Mouse (Mus musculus) embryonic facial prominence, embryonic 14.5 days (tissue): ENCODE measurements at regions not wholly inside any gene's neighbourhood (a gene's known extent, or its start where the extent isn't known, plus 50 kb on each side); places are given as distances from the start of the nearest gene placed in this dataset.
A peak's percentile ranks its signal among the peaks of the same experiment; 100 is the strongest.

Experiments used
- ATAC-seq: fragments of 200-750 bp; cut with Nextera tagmentation; 2 replicates; pipeline ENCODE4 v1.8.0; 2017; ENCODE audit warnings: low read depth, moderate number of reproducible peaks, moderate TSS enrichment
- DNase-seq: peaks from one replicate; pipeline ENCODE4 v3.0.0-alpha.2; 2015; ENCODE audit warnings: low spot score
- H3K27ac ChIP-seq: fragments of 300-500 bp; sonication (generic); replicated peaks from 2 replicates; pipeline ENCODE4 v1.5.1; 2014; ENCODE audit warnings: low read depth, mild to moderate bottlenecking, low read length, moderate library complexity
- H3K27me3 ChIP-seq: fragments of 300-500 bp; sonication (generic); replicated peaks from 2 replicates; pipeline ENCODE4 v1.6.1; 2014; ENCODE audit warnings: low read length; ENCODE audit not compliant: control insufficient read depth, insufficient read depth
- H3K36me3 ChIP-seq: fragments of 300-500 bp; sonication (generic); 2 replicates; pipeline ENCODE4 v1.6.1; 2014; ENCODE audit warnings: low read length, mixed read lengths; ENCODE audit not compliant: control insufficient read depth, insufficient read depth
- H3K4me1 ChIP-seq: fragments of 300-500 bp; sonication (generic); 2 replicates; pipeline ENCODE4 v1.6.1; 2014; ENCODE audit warnings: antibody characterized with exemption, low read length; ENCODE audit not compliant: control insufficient read depth, insufficient read depth
- H3K4me2 ChIP-seq: fragments of 300-500 bp; sonication (generic); 2 replicates; pipeline ENCODE4 v1.6.1; 2014; ENCODE audit warnings: low read depth, mild to moderate bottlenecking, low read length, moderate library complexity, mixed read lengths
- H3K4me3 ChIP-seq: fragments of 300-500 bp; sonication (generic); 2 replicates; pipeline ENCODE4 v1.5.1; 2014; ENCODE audit warnings: low read depth, mild to moderate bottlenecking, low read length
- H3K9ac ChIP-seq: fragments of 300-500 bp; sonication (generic); 2 replicates; pipeline ENCODE4 v1.6.1; 2014; ENCODE audit warnings: low read depth, mild to moderate bottlenecking, low read length, moderate library complexity, mixed read lengths
- H3K9me3 ChIP-seq: fragments of 300-500 bp; sonication (generic); 2 replicates; pipeline ENCODE4 v1.6.1; 2016; ENCODE audit warnings: low read length; ENCODE audit not compliant: control insufficient read depth
- WGBS: fragments of 180-500 bp; shearing (Covaris S2); extraction: QIAGEN DNeasy Blood & Tissue Kit; methylation state at CpG from one replicate; pipeline ENCODE4 v1.1.7; 2014; 5-methylcytosine and 5-hydroxymethylcytosine counted together

DNA sequence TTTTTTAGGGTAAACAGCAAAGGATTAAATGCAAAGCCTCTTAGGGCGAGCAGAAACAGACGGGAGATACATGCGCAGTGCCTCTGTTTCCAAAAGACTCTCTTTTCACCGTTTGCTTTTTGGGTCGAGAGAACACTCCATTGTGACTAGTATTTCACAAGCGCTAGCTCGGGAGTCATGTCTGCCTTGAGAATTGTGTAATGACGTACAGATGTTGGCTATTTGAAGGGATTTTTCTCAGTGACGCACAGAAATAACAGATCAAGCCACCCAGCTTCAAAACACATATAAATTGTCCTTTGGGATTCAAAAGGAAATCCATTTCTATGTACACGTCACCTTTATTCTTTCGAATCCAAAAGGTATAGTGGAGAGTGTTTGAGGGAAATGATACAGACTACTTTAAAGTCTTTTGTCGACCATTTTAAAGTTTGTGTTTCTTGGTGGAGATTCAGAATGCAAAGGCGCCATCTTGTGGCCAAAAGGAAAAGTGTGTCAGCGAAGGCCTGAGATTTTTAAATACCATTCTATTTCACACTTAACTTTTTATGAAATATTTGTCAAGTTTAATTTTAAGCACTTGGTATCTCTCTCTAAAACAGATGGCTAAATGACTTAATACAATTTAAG is 78.5 kb upstream of the Galnt5 start:
- WGBS, result 21% methylated on average over 14 of the region's 14 CpGs
- ATAC-seq, result 0 out of 2 replicates have a peak, but pooled peaks have one; percentile 33
- no peaks in the 10 kb centered on the region for H3K4me1 ChIP-seq
- DNase-seq, result peak; percentile 68
- H3K9ac ChIP-seq, result peak overlapping the region; percentile 59
- H3K4me3 ChIP-seq, result peak overlapping the region; percentile 28
- H3K36me3 ChIP-seq, result no peaks in the 10 kb centered on the region
- peak overlapping the region; percentile 46; the same call in 1 of the 2 replicates for H3K27ac ChIP-seq
- no peaks in the 10 kb centered on the region for H3K9me3 ChIP-seq
- no peaks in the 10 kb centered on the region for H3K27me3 ChIP-seq
- H3K4me2 ChIP-seq, result peak overlapping the region; percentile 48

DNA sequence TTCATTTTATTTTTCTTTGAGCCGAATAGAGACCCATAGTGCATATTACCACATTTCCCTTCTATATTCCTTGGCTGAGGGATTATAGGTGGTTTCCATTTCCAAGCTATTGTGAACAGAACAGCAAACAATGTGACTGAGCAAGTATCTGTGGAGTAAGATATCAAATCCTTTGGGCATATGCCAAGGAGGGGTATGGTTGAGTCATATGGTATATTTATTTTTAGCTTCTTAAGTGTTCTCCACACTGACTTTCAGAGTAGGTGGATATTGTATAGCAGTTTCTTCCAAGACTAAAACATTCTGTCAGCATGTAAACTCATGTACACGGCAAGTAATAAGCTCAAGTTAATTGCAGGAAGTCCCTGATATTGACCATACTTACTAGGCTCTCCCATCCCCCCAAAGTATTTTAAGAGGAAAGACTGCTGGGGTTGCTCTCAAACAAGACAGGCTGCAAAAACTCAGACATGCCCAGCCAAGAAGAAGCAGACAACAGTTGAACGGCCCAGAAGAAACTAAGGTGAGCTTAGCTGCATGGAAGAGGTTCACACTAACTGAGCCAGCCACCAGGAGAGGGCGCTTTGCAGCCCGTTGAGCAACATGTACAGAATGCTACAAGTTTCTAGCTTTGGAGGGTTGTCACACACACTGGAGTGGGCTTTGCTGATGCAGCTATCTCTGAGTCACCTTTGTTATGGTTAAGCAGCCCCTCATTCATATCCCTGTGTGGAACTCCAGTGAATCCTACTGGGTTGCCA is 63.4 kb upstream of the Galnt5 start:
- Histone ChIP-seq H3K27me3 (no peaks in the 10 kb centered on the region), H3K4me2 (no peak overlapping the region), H3K4me1 (no peaks in the 10 kb centered on the region), H3K4me3 (no peak overlapping the region), H3K36me3 (no peaks in the 10 kb centered on the region), H3K9me3 (no peaks in the 10 kb centered on the region), H3K9ac (no peak overlapping the region), H3K27ac (no peak overlapping the region)
- peak; percentile 92; the same call in 1 of the 2 replicates for ATAC-seq
- WGBS, result 50% methylated on average over 5 of the region's 5 CpGs
- peak; percentile 77 for DNase-seq
